Mouse (Mus musculus) fat pad, adult 2 months (tissue): ENCODE results near the gene Slc15a2.
A peak's percentile ranks its signal among the peaks of the same experiment; 100 is the strongest.

ENCODE experiments used
- DNase-seq: peaks from one replicate; pipeline ENCODE4 v3.0.0-alpha.2; 2011; ENCODE audit warnings: low read depth, low spot score; ENCODE audit errors: extremely low read depth

Slc15a2 gene

GRCm38 (mm10) chr16:36784594-36785313, at the start of gene Slc15a2:
Gene Slc15a2 (minus strand): TSS chr16:36784962.
- DNase-seq: no peak

GRCm38 (mm10) chr16:36828820-36829219, 44.1 kb upstream of the Slc15a2 start:
- DNase-seq: no peak

- no peak for DNase-seq
These were observed 43.5 kb upstream of the Slc15a2 start, which contains the start of gene Iqcb1 for GRCm38 (mm10) chr16:36828054-36828786. Gene Iqcb1 (plus strand): TSS chr16:36828385.

GRCm38 (mm10) chr16:36827611-36828053, 42.9 kb upstream of the Slc15a2 start:
- DNase-seq: no peak

GRCm38 (mm10) chr16:36821474-36821873, 36.7 kb upstream of the Slc15a2 start:
- no peak for DNase-seq

GRCm38 (mm10) chr16:36820747-36821146, 36.0 kb upstream of the Slc15a2 start:
- DNase-seq: no peak

- DNase-seq: no peak
These were observed 35.3 kb upstream of the Slc15a2 start for GRCm38 (mm10) chr16:36820016-36820415.

GRCm38 (mm10) chr16:36817321-36817926, 32.7 kb upstream of the Slc15a2 start:
- DNase-seq: no peak

GRCm38 (mm10) chr16:36816916-36817315, 32.2 kb upstream of the Slc15a2 start:
- DNase-seq: no peak

- no peak for DNase-seq
These were observed 28.9 kb upstream of the Slc15a2 start for GRCm38 (mm10) chr16:36813680-36814079.

GRCm38 (mm10) chr16:36808616-36809015, 23.9 kb upstream of the Slc15a2 start:
- DNase-seq: no peak

- no peak for DNase-seq
These were observed 17.6 kb upstream of the Slc15a2 start for GRCm38 (mm10) chr16:36802361-36802760.

GRCm38 (mm10) chr16:36798334-36798733, 13.6 kb upstream of the Slc15a2 start:
- DNase-seq: no peak

GRCm38 (mm10) chr16:36794976-36795375, 10.2 kb upstream of the Slc15a2 start:
- DNase-seq: no peak

GRCm38 (mm10) chr16:36790166-36790565, 5.4 kb upstream of the Slc15a2 start:
- peak; percentile 65 for DNase-seq

- DNase-seq: no peak
These were observed 1.7 kb upstream of the Slc15a2 start for GRCm38 (mm10) chr16:36786466-36786865.

GRCm38 (mm10) chr16:36784146-36784545, 616 bp downstream of the Slc15a2 start:
- no peak for DNase-seq

- DNase-seq: no peak
These were observed 9.1 kb downstream of the Slc15a2 start for GRCm38 (mm10) chr16:36775658-36776057.

GRCm38 (mm10) chr16:36772996-36773395, 11.8 kb downstream of the Slc15a2 start:
- DNase-seq: no peak

- no peak for DNase-seq
These were observed 13.1 kb downstream of the Slc15a2 start for GRCm38 (mm10) chr16:36771703-36772102.

- no peak for DNase-seq
These were observed 13.5 kb downstream of the Slc15a2 start for GRCm38 (mm10) chr16:36771244-36771643.

GRCm38 (mm10) chr16:36770830-36771229, 13.9 kb downstream of the Slc15a2 start:
- DNase-seq: peak; percentile 68
